Mouse (Mus musculus): ENCODE measurements around the gene Shc1.

- TF ChIP-seq CTCF (IDR thresholded peaks at IDR 0.05; ENCODE audit: control insufficient read depth, insufficient read depth, insufficient read length): no peak
- no peak for TF ChIP-seq USF1 (IDR thresholded peaks at IDR 0.05; ENCODE audit: low read depth)
- TF ChIP-seq MYOG (IDR thresholded peaks at IDR 0.05; ENCODE audit: control insufficient read depth, extremely low read depth, insufficient read length): no peak
These were observed 40.2 kb downstream of the Shc1 start for GRCm38 (mm10) chr3:89458372-89458964.
